In the genomic region with DNA sequence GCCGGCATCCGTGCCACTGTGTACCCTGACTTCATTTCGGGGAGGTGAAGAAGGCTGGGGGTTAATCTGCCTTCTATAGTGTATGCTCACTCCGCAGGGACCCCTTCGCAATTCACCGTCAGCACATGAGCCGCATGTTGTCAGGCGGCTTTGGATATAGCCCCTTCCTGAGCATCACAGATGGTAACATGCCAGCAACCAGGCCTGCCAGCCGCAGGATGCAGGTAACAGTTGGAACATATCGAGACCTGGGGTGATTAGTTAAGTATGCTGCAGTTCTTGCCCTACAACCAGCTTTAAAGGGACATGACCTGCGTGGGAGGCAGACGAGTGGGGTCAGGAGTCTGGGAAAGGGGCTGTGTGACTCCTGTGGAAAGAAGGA, we compare ENCODE assay signal across 8 mouse cellular contexts. TPM values are rescaled to one million over a fixed set of nuclear protein-coding genes. Genes with fewer than 3 reads are reported as not detected.
DNase-seq lines count a peak whose midpoint lies in the region; ATAC-seq and TF ChIP-seq lines count a peak whose summit lies in the region.

No protein-coding gene starts in this region.

- TF ChIP-seq CTCF in G1E (IDR thresholded peaks at IDR 0.05; ENCODE audit: low read depth, low read length), result no peak
- TF ChIP-seq CTCF in liver, postnatal 0 days (IDR thresholded peaks at IDR 0.05; ENCODE audit: low read depth), result no peak

- H3K4me1 ChIP-seq in heart, embryonic 15.5 days (replicated peaks), result peaks cover 26% of the 10 kb centered on the region
- peaks cover 43% of the 10 kb centered on the region for H3K4me1 ChIP-seq in G1E (ENCODE audit: insufficient read depth, low read depth, low read length)
- peaks cover 19% of the 10 kb centered on the region for H3K4me1 ChIP-seq in forebrain, embryonic 13.5 days
- H3K4me1 ChIP-seq in liver, postnatal 0 days (ENCODE audit: insufficient read depth), result peaks cover 21% of the 10 kb centered on the region

- H3K36me3 ChIP-seq in heart, embryonic 15.5 days, result peaks cover 39% of the 10 kb centered on the region
- peaks cover 53% of the 10 kb centered on the region for H3K36me3 ChIP-seq in G1E (replicated peaks)
- peaks cover 43% of the 10 kb centered on the region for H3K36me3 ChIP-seq in forebrain, embryonic 13.5 days (ENCODE audit: poor library complexity, severe bottlenecking)
- peaks cover 35% of the 10 kb centered on the region for H3K36me3 ChIP-seq in liver, postnatal 0 days (replicated peaks; ENCODE audit: insufficient read depth, low read length)

- 45% methylated on average over 12 of the region's 12 CpGs for WGBS in heart, embryonic 15.5 days
- 50% methylated on average over 12 of the region's 12 CpGs for WGBS in forebrain, embryonic 13.5 days
- 66% methylated on average over 12 of the region's 12 CpGs for WGBS in liver, postnatal 0 days (ENCODE audit: insufficient replicate concordance)

- intact Hi-C loops in heart, postnatal 36 days (cut with DNase I), result loop anchor here (2.0 kb wide), 2 partner anchors 32 to 76 kb away; a partner anchor contains a TSS

- no peak for TF ChIP-seq EP300 in liver, postnatal 0 days (IDR thresholded peaks at IDR 0.05; ENCODE audit: low read depth)

- ATAC-seq in heart, embryonic 15.5 days (replicated peaks; ENCODE audit: insufficient number of reproducible peaks, insufficient read depth, low FRiP score, low read depth), result no peak
- no peak for ATAC-seq in G1E (ENCODE audit: extremely low read depth, insufficient number of reproducible peaks, low FRiP score, poor library complexity, severe bottlenecking)
- ATAC-seq in forebrain, embryonic 13.5 days, result no peak
- ATAC-seq in liver, postnatal 0 days, result no peak
- ATAC-seq in frontal cortex, adult (ENCODE audit: low TSS enrichment), result no peak

- H3K4me3 ChIP-seq in heart, embryonic 15.5 days, result peak overlapping the region; percentile 87
- H3K4me3 ChIP-seq in G1E (ENCODE audit: low read depth, low read length), result peak overlapping the region; percentile 98
- H3K4me3 ChIP-seq in forebrain, embryonic 13.5 days, result peak overlapping the region; percentile 92
- H3K4me3 ChIP-seq in liver, postnatal 0 days (ENCODE audit: low read depth, low read length), result peak overlapping the region; percentile 96

- no peak for DNase-seq in heart, postnatal 36 days
- DNase-seq in G1E (ENCODE audit: low spot score), result no peak
- DNase-seq in liver, postnatal 0 days, result no peak
- DNase-seq in gastrocnemius, adult 18-20 months (ENCODE audit: low spot score), result no peak
- no peak for DNase-seq in thymus, postnatal 4 days

- no peaks in the 10 kb centered on the region for H3K9me3 ChIP-seq in heart, embryonic 15.5 days (replicated peaks)
- H3K9me3 ChIP-seq in G1E (replicated peaks), result no peaks in the 10 kb centered on the region
- H3K9me3 ChIP-seq in forebrain, embryonic 13.5 days (replicated peaks), result no peaks in the 10 kb centered on the region
- no peaks in the 10 kb centered on the region for H3K9me3 ChIP-seq in liver, postnatal 0 days (ENCODE audit: low read length)

- peak overlapping the region; percentile 75 for H3K4me2 ChIP-seq in heart, embryonic 15.5 days
- peak overlapping the region; percentile 87 for H3K4me2 ChIP-seq in forebrain, embryonic 13.5 days
- H3K4me2 ChIP-seq in liver, postnatal 0 days (ENCODE audit: low read depth, low read length), result peak overlapping the region; percentile 86

- H3K9ac ChIP-seq in heart, embryonic 15.5 days, result peak overlapping the region; percentile 93
- peak overlapping the region; percentile 95 for H3K9ac ChIP-seq in forebrain, embryonic 13.5 days
- H3K9ac ChIP-seq in liver, postnatal 0 days (replicated peaks), result peak overlapping the region; percentile 92

- no peaks in the 10 kb centered on the region for H3K27me3 ChIP-seq in heart, embryonic 15.5 days
- peaks cover 2% of the 10 kb centered on the region for H3K27me3 ChIP-seq in G1E (ENCODE audit: insufficient read depth, low read length)
- no peaks in the 10 kb centered on the region for H3K27me3 ChIP-seq in forebrain, embryonic 13.5 days
- no peaks in the 10 kb centered on the region for H3K27me3 ChIP-seq in liver, postnatal 0 days (ENCODE audit: insufficient read depth, low read length)

- peak overlapping the region; percentile 98 for H3K27ac ChIP-seq in heart, embryonic 15.5 days
- H3K27ac ChIP-seq in forebrain, embryonic 13.5 days, result peak overlapping the region; percentile 94
- H3K27ac ChIP-seq in liver, postnatal 0 days (ENCODE audit: low read depth), result peak overlapping the region; percentile 95

RNA-seq across cellular contexts. Expression of a gene that starts 1.1 kb away (rescaled TPM):
- 358 and 371 TPM in 2 replicates for polyA plus RNA-seq in heart, embryonic 15.5 days (2015; fragmentation: Nextera tagmentation; extraction: Ambion mirVana)
- 100 to 1,000 TPM; 195 to 197 TPM for total RNA-seq in heart, postnatal 36 days (2021)
- total RNA-seq in G1E (2014; fragmentation: Nextera tagmentation) (167 and 180 TPM in 2 replicates), G1E (2017) (86.5 and 99.2 TPM in 2 replicates)
- 269 and 293 TPM in 2 replicates for polyA plus RNA-seq in G1E (2012)
- 398 and 409 TPM in 2 replicates for polyA plus RNA-seq in forebrain, embryonic 13.5 days (2015; fragmentation: Nextera tagmentation; extraction: Ambion mirVana)
- polyA plus RNA-seq in liver, postnatal 0 days (2015; fragmentation: Nextera tagmentation; extraction: Ambion mirVana), result 119 and 136 TPM in 2 replicates
- 100 to 1,000 TPM; 196 to 205 TPM for total RNA-seq in gastrocnemius, adult 18-20 months (2021)

RNA-seq across cellular contexts. Expression of a gene that starts 12.4 kb away (rescaled TPM):
- polyA plus RNA-seq in heart, embryonic 15.5 days (2015; fragmentation: Nextera tagmentation; extraction: Ambion mirVana), result 255 and 294 TPM in 2 replicates
- total RNA-seq in heart, postnatal 36 days (2021), result 100 to 1,000 TPM; 192 to 194 TPM
- total RNA-seq in G1E (2014; fragmentation: Nextera tagmentation), result 5.6 and 6.3 TPM in 2 replicates
- total RNA-seq in G1E (2017), result 84.9 and 86.4 TPM in 2 replicates
- polyA plus RNA-seq in G1E (2012), result 34.1 and 43.1 TPM in 2 replicates
- polyA plus RNA-seq in forebrain, embryonic 13.5 days (2015; fragmentation: Nextera tagmentation; extraction: Ambion mirVana), result 588 and 626 TPM in 2 replicates
- 116 and 145 TPM in 2 replicates for polyA plus RNA-seq in liver, postnatal 0 days (2015; fragmentation: Nextera tagmentation; extraction: Ambion mirVana)
- 100 to 1,000 TPM in 1 of 2 experiments, 10 to 100 TPM in 1; 64.3 to 105 TPM for total RNA-seq in gastrocnemius, adult 18-20 months (2021)

RNA-seq across cellular contexts. Expression of a gene that starts 20.8 kb away (rescaled TPM):
- polyA plus RNA-seq in heart, embryonic 15.5 days (2015; fragmentation: Nextera tagmentation; extraction: Ambion mirVana), result 1.2 and 1.7 TPM in 2 replicates
- total RNA-seq in heart, postnatal 36 days (2021), result under 1 TPM; 0.19 to 0.43 TPM
- total RNA-seq in G1E (2014; fragmentation: Nextera tagmentation) (0.68 TPM in 1 of 2 replicates, not detected in the other), G1E (2017) (0.12 TPM in 1 of 2 replicates, not detected in the other)
- not detected in 2 replicates for polyA plus RNA-seq in G1E (2012)
- polyA plus RNA-seq in forebrain, embryonic 13.5 days (2015; fragmentation: Nextera tagmentation; extraction: Ambion mirVana), result 1.3 and 1.9 TPM in 2 replicates
- polyA plus RNA-seq in liver, postnatal 0 days (2015; fragmentation: Nextera tagmentation; extraction: Ambion mirVana), result 0.33 and 0.40 TPM in 2 replicates
- under 1 TPM in 1 of 2 experiments, not detected in 1; 0.12 TPM for total RNA-seq in gastrocnemius, adult 18-20 months (2021)

RNA-seq across cellular contexts. Expression of a gene that starts 33.0 kb away (rescaled TPM):
- 129 and 139 TPM in 2 replicates for polyA plus RNA-seq in heart, embryonic 15.5 days (2015; fragmentation: Nextera tagmentation; extraction: Ambion mirVana)
- 10 to 100 TPM; 93.6 to 98.8 TPM for total RNA-seq in heart, postnatal 36 days (2021)
- total RNA-seq in G1E (2014; fragmentation: Nextera tagmentation) (123 and 194 TPM in 2 replicates), G1E (2017) (62.2 and 65.5 TPM in 2 replicates)
- polyA plus RNA-seq in G1E (2012), result 59.2 and 79.0 TPM in 2 replicates
- 89.0 and 99.3 TPM in 2 replicates for polyA plus RNA-seq in forebrain, embryonic 13.5 days (2015; fragmentation: Nextera tagmentation; extraction: Ambion mirVana)
- 61.0 TPM in 2 replicates for polyA plus RNA-seq in liver, postnatal 0 days (2015; fragmentation: Nextera tagmentation; extraction: Ambion mirVana)
- 100 to 1,000 TPM; 109 to 121 TPM for total RNA-seq in gastrocnemius, adult 18-20 months (2021)

RNA-seq across cellular contexts. Expression of a gene that starts 44.3 kb away (rescaled TPM):
- 0.05 and 0.68 TPM in 2 replicates for polyA plus RNA-seq in heart, embryonic 15.5 days (2015; fragmentation: Nextera tagmentation; extraction: Ambion mirVana)
- under 1 TPM; 0.72 to 0.76 TPM for total RNA-seq in heart, postnatal 36 days (2021)
- not detected in 2 replicates for total RNA-seq in G1E (2014; fragmentation: Nextera tagmentation)
- total RNA-seq in G1E (2017), result 0.33 and 1.7 TPM in 2 replicates
- not detected in 2 replicates for polyA plus RNA-seq in G1E (2012)
- polyA plus RNA-seq in forebrain, embryonic 13.5 days (2015; fragmentation: Nextera tagmentation; extraction: Ambion mirVana), result 0.08 TPM in 2 replicates
- 0.14 and 0.24 TPM in 2 replicates for polyA plus RNA-seq in liver, postnatal 0 days (2015; fragmentation: Nextera tagmentation; extraction: Ambion mirVana)
- under 1 TPM; 0.38 to 0.41 TPM for total RNA-seq in gastrocnemius, adult 18-20 months (2021)
